Mouse (Mus musculus) erythroblast, embryonic 14.5 days (primary cell): Measurements from ENCODE around the gene Sept5.

Source experiments
- GATA1 ChIP-seq: IDR thresholded peaks from 2 replicates; pipeline ENCODE4 v1.6.1; 2012; ENCODE audit warnings: low read length, inconsistent platforms, mixed read lengths
- TAL1 ChIP-seq: IDR thresholded peaks from 3 replicates; pipeline ENCODE4 v1.6.1; 2012; ENCODE audit warnings: low read length, inconsistent platforms, mixed read lengths

DNA sequence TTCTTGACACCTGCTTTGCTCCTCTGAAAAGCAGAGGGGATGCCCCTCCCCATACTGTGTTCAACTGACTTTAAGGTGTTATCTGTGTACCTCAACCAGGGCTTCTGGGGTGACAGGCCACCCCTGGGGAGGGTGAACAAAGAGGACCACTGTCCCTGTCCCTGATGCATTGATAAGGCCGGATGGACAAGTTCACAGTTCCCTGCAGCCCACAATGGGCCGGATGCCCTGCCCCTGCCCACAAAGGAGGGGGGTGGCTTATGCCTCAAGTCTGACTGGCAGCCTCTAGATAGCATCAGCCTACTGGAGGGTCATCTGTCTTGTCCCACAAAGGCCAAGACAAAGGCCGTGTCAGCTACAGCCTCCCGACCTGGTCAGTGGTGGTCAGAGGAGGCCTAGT, 10.6 kb downstream of the Sept5 start:
- TF ChIP-seq TAL1 (no peak), GATA1 (no peak)
